8 mouse cellular contexts compared by ENCODE assay signal in genomic region chr19:36919466-36919865, GRCm38 (mm10). TPM values are rescaled to one million over a fixed set of nuclear protein-coding genes. Genes with fewer than 3 reads are reported as not detected.
DNase-seq lines count a peak whose midpoint lies in the region; ATAC-seq and TF ChIP-seq lines count a peak whose summit lies in the region.

Fgfbp3 (minus strand) TSS chr19:36919615.

- no peaks in the 10 kb centered on the region for H3K27me3 ChIP-seq in heart, embryonic 12.5 days (replicated peaks)
- no peaks in the 10 kb centered on the region for H3K27me3 ChIP-seq in intestine, embryonic 15.5 days (replicated peaks)
- H3K27me3 ChIP-seq in midbrain, postnatal 0 days (ENCODE audit: insufficient read depth, low read length), result no peaks in the 10 kb centered on the region

- TF ChIP-seq CTCF in cortical plate, adult 2 months (IDR thresholded peaks at IDR 0.05; ENCODE audit: extremely low read depth, insufficient read depth, low read length), result no peak
- TF ChIP-seq CTCF in midbrain, postnatal 0 days (IDR thresholded peaks at IDR 0.05), result no peak

- peak within 1 kb of the TSS; percentile 86 for H3K4me2 ChIP-seq in heart, embryonic 12.5 days
- H3K4me2 ChIP-seq in intestine, embryonic 15.5 days (replicated peaks), result peak within 1 kb of the TSS; percentile 81
- H3K4me2 ChIP-seq in midbrain, postnatal 0 days (ENCODE audit: low read depth, low read length, poor library complexity, severe bottlenecking), result peak within 1 kb of the TSS; percentile 69

- DNase-seq in heart, postnatal 4 days, result no peak
- peak; percentile 32 to 36 for DNase-seq in B cell, adult 2 months
- DNase-seq in midbrain, postnatal 0 days (ENCODE audit: low spot score), result peak; percentile 22
- DNase-seq in ovary, postnatal 14 days (ENCODE audit: low spot score), result no peak
- no peak for DNase-seq in layer of hippocampus, postnatal 25 days (ENCODE audit: extremely low spot score in 1 of 2, low spot score in 1 of 2)

- H3K4me3 ChIP-seq in heart, embryonic 12.5 days, result peak within 1 kb of the TSS; percentile 93
- peak within 1 kb of the TSS; percentile 99 for H3K4me3 ChIP-seq in cortical plate, adult 2 months (ENCODE audit: insufficient read depth, low read length)
- peak within 1 kb of the TSS; percentile 82 for H3K4me3 ChIP-seq in intestine, embryonic 15.5 days (replicated peaks)
- H3K4me3 ChIP-seq in midbrain, postnatal 0 days (ENCODE audit: low read depth, low read length), result peak within 1 kb of the TSS; percentile 67

- H3K27ac ChIP-seq in heart, embryonic 12.5 days (ENCODE audit: poor library complexity, severe bottlenecking), result peak within 1 kb of the TSS; percentile 90
- peak within 1 kb of the TSS; percentile 85 for H3K27ac ChIP-seq in cortical plate, adult 2 months (ENCODE audit: insufficient read depth, low read length)
- peak within 1 kb of the TSS; percentile 91 for H3K27ac ChIP-seq in intestine, embryonic 15.5 days
- peak within 1 kb of the TSS; percentile 85 for H3K27ac ChIP-seq in midbrain, postnatal 0 days (ENCODE audit: low read depth, low read length)

- peaks cover 5% of the 10 kb centered on the region; the same call in 1 of the 2 replicates for H3K4me1 ChIP-seq in heart, embryonic 12.5 days (replicated peaks)
- H3K4me1 ChIP-seq in cortical plate, adult 2 months (ENCODE audit: control insufficient read depth, insufficient read depth, low read length), result no peaks in the 10 kb centered on the region
- peaks cover 2% of the 10 kb centered on the region; the same call in 1 of the 2 replicates for H3K4me1 ChIP-seq in intestine, embryonic 15.5 days (replicated peaks)
- H3K4me1 ChIP-seq in midbrain, postnatal 0 days (ENCODE audit: insufficient read depth, low read length), result peaks cover 2% of the 10 kb centered on the region; the same call in 1 of the 2 replicates

- no peak for TF ChIP-seq POLR2A in cortical plate, adult 2 months (IDR thresholded peaks at IDR 0.05; ENCODE audit: extremely low read depth, insufficient read depth, low read length)

- ATAC-seq in heart, embryonic 12.5 days (ENCODE audit: insufficient number of reproducible peaks, low FRiP score), result no peak
- ATAC-seq in intestine, embryonic 15.5 days, result peak; percentile 58
- 0 out of 2 replicates have a peak, but pooled peaks have one; percentile 15 for ATAC-seq in midbrain, postnatal 0 days (ENCODE audit: low FRiP score)

- 7% methylated on average over 12 of the region's 12 CpGs for WGBS in heart, embryonic 12.5 days
- 8% methylated on average over 12 of the region's 12 CpGs for WGBS in intestine, embryonic 15.5 days
- 3% methylated on average over 12 of the region's 12 CpGs for WGBS in midbrain, postnatal 0 days

- no peaks in the 10 kb centered on the region for H3K9me3 ChIP-seq in heart, embryonic 12.5 days (replicated peaks)
- no peaks in the 10 kb centered on the region for H3K9me3 ChIP-seq in intestine, embryonic 15.5 days
- no peaks in the 10 kb centered on the region for H3K9me3 ChIP-seq in midbrain, postnatal 0 days (ENCODE audit: low read length)

- peak within 1 kb of the TSS; percentile 96 for H3K9ac ChIP-seq in heart, embryonic 12.5 days
- H3K9ac ChIP-seq in intestine, embryonic 15.5 days, result peak within 1 kb of the TSS; percentile 69
- H3K9ac ChIP-seq in midbrain, postnatal 0 days (replicated peaks; ENCODE audit: low read length, poor library complexity, severe bottlenecking), result peak within 1 kb of the TSS; percentile 79

- H3K36me3 ChIP-seq in heart, embryonic 12.5 days, result no peaks in the 10 kb centered on the region
- no peaks in the 10 kb centered on the region for H3K36me3 ChIP-seq in intestine, embryonic 15.5 days
- no peaks in the 10 kb centered on the region for H3K36me3 ChIP-seq in midbrain, postnatal 0 days (ENCODE audit: insufficient read depth, low read length)

RNA-seq across cellular contexts. Expression of gene Fgfbp3, which starts in this region (rescaled TPM):
- 5.2 and 5.3 TPM in 2 replicates for polyA plus RNA-seq in heart, embryonic 12.5 days (2016; fragmentation: Nextera tagmentation; extraction: Ambion mirVana)
- total RNA-seq in heart, postnatal 4 days (2021), result 1 to 10 TPM; 2.8 to 3.3 TPM
- polyA plus RNA-seq in cortical plate, adult 2 months (2012; rRNA removed), result 9.2 and 10.6 TPM in 2 replicates
- polyA plus RNA-seq in intestine, embryonic 15.5 days (2015; fragmentation: Nextera tagmentation; extraction: Ambion mirVana), result 4.2 and 5.0 TPM in 2 replicates
- 30.4 and 36.0 TPM in 2 replicates for total RNA-seq in midbrain, postnatal 0 days (2014; rRNA removed)
- polyA plus RNA-seq in midbrain, postnatal 0 days (2015; fragmentation: Nextera tagmentation; extraction: Ambion mirVana), result 28.7 and 30.5 TPM in 2 replicates
- 1 to 10 TPM; 6.5 to 7.4 TPM for total RNA-seq in layer of hippocampus, postnatal 25 days (2021)

Comparison
In these comparisons a context has a peak if more than half of its experiments do, and no peak if none do; other contexts are left out.
1. DNase-seq: peak in B cell, adult 2 months (2 of 2) and midbrain, postnatal 0 days (single experiment); none in heart, postnatal 4 days (single experiment), ovary, postnatal 14 days (single experiment) and layer of hippocampus, postnatal 25 days (0 of 2).
2. Peak in every context shown above with its lines, with median percentiles within 50 percentile points of each other: H3K27ac ChIP-seq, H3K4me2 ChIP-seq, H3K4me3 ChIP-seq and H3K9ac ChIP-seq.